Mouse (Mus musculus) forebrain, embryonic 16.5 days (tissue): Measurements from ENCODE around the gene Dtd2. TPM values are rescaled to one million over a fixed set of nuclear protein-coding genes. Genes with fewer than 3 reads are reported as not detected.

Source experiments
- ATAC-seq: fragments of 200-750 bp; cut with Nextera tagmentation; 2 replicates; pipeline ENCODE4 v1.8.0; 2017; ENCODE audit warnings: mild to moderate bottlenecking, moderate library complexity
- H3K27ac ChIP-seq: fragments of 300-500 bp; sonication (generic); 2 replicates; pipeline ENCODE4 v1.5.1; 2014; ENCODE audit warnings: low read length, control low read depth
- H3K27me3 ChIP-seq: fragments of 300-500 bp; sonication (generic); replicated peaks from 2 replicates; pipeline ENCODE4 v1.6.1; 2014; ENCODE audit warnings: low read length; ENCODE audit not compliant: control insufficient read depth, insufficient read depth
- H3K36me3 ChIP-seq: fragments of 300-500 bp; sonication (generic); 2 replicates; pipeline ENCODE4 v1.6.1; 2014; ENCODE audit not compliant: control insufficient read depth, insufficient read depth
- H3K4me1 ChIP-seq: fragments of 300-500 bp; sonication (generic); replicated peaks from 2 replicates; pipeline ENCODE4 v1.6.1; 2014; ENCODE audit warnings: low read length; ENCODE audit not compliant: control insufficient read depth, insufficient read depth
- H3K4me2 ChIP-seq: fragments of 300-500 bp; sonication (generic); 2 replicates; pipeline ENCODE4 v1.6.1; 2014; ENCODE audit warnings: mild to moderate bottlenecking, low read length, control low read depth
- H3K4me3 ChIP-seq: fragments of 300-500 bp; sonication (generic); replicated peaks from 2 replicates; pipeline ENCODE4 v1.5.1; 2014; ENCODE audit warnings: mild to moderate bottlenecking, low read length, control low read depth
- H3K9ac ChIP-seq: fragments of 300-500 bp; sonication (generic); replicated peaks from 2 replicates; pipeline ENCODE4 v1.6.1; 2014; ENCODE audit warnings: low read depth, low read length, control low read depth
- H3K9me3 ChIP-seq: fragments of 300-500 bp; sonication (generic); 2 replicates; pipeline ENCODE4 v1.6.1; 2016; ENCODE audit warnings: low read length; ENCODE audit not compliant: control insufficient read depth
- WGBS: fragments of 180-500 bp; shearing (Covaris S2); extraction: QIAGEN DNeasy Blood & Tissue Kit; methylation state at CpG from one replicate; pipeline ENCODE4 v1.1.7; 2014; 5-methylcytosine and 5-hydroxymethylcytosine counted together
- polyA plus RNA-seq: library from polyadenylated mRNA; unstranded; fragments of >200 nt; fragmentation: Nextera tagmentation; extraction: Ambion mirVana; gene quantifications from 2 replicates; pipeline ENCODE4 v1.2.1, GENCODE M21; 2015

Dtd2 gene
- polyA plus RNA-seq, 1 experiment from 2014 or later = 15.7 TPM

DNA sequence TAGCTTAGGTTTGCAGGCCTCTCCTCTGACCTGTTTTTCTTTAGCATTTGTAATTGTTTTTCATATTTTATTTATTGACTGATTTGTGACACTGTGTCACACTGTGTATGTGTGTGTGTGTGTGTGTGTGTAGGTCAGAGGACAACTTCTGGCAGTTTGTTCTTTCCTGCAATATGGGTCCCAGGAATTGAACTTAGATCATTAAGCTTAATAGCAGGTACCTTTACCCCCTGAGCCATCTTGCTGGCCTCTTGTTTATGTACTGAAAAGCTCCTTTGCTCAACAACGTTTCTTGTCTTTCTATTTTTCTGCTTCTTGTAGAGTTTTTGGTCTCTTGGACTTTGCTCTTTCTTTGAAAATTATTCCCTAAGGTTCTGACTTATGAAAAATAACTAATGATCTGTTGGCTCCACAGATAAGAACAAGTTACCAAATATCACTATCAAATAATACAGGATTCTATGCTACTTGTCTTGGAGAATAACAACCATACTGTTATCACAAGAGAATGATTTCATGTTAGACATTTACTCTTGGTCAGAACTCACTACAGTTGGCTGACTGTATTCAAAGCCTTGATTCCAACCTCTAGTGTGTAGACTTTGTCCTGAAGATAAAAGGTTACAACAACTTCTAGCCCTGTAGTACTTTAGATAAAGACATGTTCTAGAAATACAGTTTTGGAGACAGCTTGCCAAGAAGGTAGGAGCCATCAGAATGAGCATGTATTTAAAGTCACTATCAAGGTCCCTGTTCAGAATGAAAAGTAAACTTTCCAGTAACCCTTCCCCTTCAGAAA, 10.4 kb downstream of the Dtd2 start:
- Histone ChIP-seq H3K4me3 (no peak overlapping the region), H3K4me2 (no peak overlapping the region), H3K27me3 (no peaks in the 10 kb centered on the region), H3K27ac (no peak overlapping the region), H3K4me1 (no peaks in the 10 kb centered on the region), H3K9ac (no peak overlapping the region), H3K9me3 (no peaks in the 10 kb centered on the region), H3K36me3 (no peaks in the 10 kb centered on the region)
- ATAC-seq = no peak
- WGBS = 84% methylated on average over 1 of the region's 1 CpGs

DNA sequence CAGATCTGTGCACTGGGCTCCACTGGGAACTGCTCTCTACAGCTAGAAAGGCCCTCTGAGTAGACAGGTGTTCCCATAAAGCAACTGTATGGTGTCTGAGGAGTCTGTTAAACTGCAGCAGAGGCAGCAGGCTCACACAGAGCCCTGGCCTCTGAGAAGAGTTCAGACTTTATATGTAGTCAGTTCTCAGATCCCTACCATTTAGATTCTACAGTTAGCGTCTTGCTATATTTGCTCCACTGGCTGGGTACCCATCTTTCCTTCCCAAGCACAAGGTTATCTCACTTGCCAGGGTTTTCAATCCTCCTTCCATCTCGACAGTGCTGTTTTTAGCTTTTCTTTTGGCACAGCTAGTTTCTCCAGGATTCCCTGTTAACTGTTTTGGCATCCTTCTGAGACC, 15.7 kb downstream of the Dtd2 start:
- H3K4me1 ChIP-seq = no peaks in the 10 kb centered on the region
- H3K27me3 ChIP-seq = no peaks in the 10 kb centered on the region
- H3K36me3 ChIP-seq = no peaks in the 10 kb centered on the region
- 71% methylated on average over 2 of the region's 2 CpGs for WGBS
- H3K4me2 ChIP-seq = no peak overlapping the region
- H3K27ac ChIP-seq = no peak overlapping the region
- H3K9me3 ChIP-seq = no peaks in the 10 kb centered on the region
- H3K4me3 ChIP-seq = no peak overlapping the region
- ATAC-seq = no peak
- H3K9ac ChIP-seq = no peak overlapping the region

DNA sequence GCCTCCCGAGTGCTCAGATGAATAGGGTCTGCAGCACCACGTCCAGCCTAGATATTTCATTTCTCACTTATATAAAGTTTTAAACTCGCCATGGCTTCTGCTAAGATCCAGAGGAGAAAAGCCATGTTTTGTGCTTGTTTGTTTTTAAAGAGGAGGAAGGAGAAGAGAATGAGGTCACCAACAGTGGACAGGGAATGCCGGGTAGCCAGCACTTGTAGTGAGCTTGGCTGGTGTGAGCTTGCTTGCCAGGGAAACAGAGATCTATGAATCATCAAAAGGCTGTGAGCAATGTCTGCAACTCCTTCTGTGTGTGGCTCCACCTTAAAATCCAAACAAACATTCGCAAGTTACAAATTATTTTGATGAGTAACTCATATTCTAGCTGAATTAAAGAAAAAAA, 17.8 kb downstream of the Dtd2 start:
- Histone ChIP-seq H3K9me3 (no peaks in the 10 kb centered on the region), H3K4me2 (no peak overlapping the region), H3K4me3 (no peak overlapping the region), H3K27me3 (no peaks in the 10 kb centered on the region), H3K27ac (no peak overlapping the region), H3K4me1 (no peaks in the 10 kb centered on the region), H3K36me3 (no peaks in the 10 kb centered on the region), H3K9ac (no peak overlapping the region)
- no peak for ATAC-seq
- WGBS = 87% methylated on average over 5 of the region's 5 CpGs

DNA sequence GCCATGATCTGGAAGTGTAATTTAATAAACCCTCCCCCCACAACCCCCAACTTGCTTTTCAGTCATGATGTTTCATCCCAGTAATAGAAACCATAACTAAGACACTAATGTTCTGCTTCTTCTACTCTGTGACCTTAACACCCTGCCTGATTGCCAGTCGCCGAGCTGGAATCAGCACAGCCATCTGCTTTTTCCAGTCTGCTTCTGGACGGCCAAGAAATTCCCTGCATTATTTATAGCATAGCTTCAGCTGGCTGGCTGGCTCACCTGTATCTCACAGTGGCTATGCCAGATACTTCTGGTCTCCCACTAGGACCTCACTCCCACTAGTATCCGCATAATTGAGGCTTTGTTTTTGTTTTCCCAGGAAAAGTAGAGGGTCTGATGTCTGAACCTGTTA, 20.5 kb downstream of the Dtd2 start:
- no peak overlapping the region for H3K27ac ChIP-seq
- H3K9me3 ChIP-seq = no peaks in the 10 kb centered on the region
- no peak overlapping the region for H3K4me2 ChIP-seq
- H3K27me3 ChIP-seq = no peaks in the 10 kb centered on the region
- H3K4me1 ChIP-seq = no peaks in the 10 kb centered on the region
- ATAC-seq = no peak
- no peak overlapping the region for H3K4me3 ChIP-seq
- H3K36me3 ChIP-seq = no peaks in the 10 kb centered on the region
- WGBS = 77% methylated on average over 4 of the region's 4 CpGs
- H3K9ac ChIP-seq = no peak overlapping the region

DNA sequence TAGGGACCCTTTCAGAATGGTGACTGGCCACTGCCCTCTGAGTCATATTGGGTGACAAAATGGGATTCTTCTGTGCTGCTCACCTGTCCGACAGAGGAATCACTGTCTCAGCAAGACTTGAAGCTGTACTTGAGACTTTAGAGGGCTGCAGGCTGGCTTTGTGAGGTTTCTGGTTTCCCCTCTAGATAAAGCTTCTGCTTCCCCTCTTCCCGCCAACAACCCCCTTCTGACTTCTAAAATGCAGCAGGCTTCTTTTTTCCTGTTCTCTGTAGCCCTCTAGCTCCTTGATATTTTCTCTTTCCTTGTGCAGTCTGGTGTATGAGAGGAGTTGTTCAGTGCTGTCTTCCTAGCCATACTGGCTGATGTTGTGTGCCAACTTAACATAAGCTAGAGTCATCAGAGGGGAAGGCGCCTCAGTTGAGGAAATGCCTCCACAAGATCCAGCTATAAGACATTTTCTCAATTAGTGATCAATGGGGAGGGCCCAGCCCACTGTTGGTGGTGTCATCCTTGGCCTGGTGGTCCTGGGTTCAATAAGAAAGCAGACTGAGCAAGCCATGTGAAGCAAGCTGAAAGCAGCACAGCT, 21.0 kb downstream of the Dtd2 start:
- Histone ChIP-seq H3K9me3 (no peaks in the 10 kb centered on the region), H3K4me2 (no peak overlapping the region), H3K27ac (peak overlapping the region; percentile 10; the same call in 1 of the 2 replicates), H3K36me3 (no peaks in the 10 kb centered on the region), H3K9ac (no peak overlapping the region), H3K27me3 (no peaks in the 10 kb centered on the region), H3K4me1 (no peaks in the 10 kb centered on the region), H3K4me3 (no peak overlapping the region)
- ATAC-seq = no peak
- WGBS = 91% methylated on average over 3 of the region's 3 CpGs

DNA sequence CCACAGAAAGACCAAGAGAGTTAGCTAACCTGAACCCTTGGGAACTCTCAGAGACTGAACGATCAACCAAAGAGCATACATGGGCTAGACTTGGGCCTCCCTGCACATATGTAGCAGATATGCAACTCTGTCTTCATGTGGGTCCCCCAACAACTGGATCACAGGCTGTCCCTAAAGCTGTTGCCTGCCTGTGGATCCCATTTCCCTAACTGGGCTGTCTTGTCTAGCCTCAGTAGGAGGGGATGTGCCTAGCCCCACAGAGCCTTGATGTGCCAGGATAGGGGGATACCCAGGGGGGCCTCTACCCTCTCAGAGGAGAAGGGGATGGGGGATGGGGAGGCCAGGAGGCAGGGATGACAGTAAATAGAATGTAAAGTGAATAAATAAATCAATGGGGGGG, 22.7 kb downstream of the Dtd2 start:
- 100% methylated on average over 1 of the region's 1 CpGs for WGBS
- Histone ChIP-seq H3K36me3 (no peaks in the 10 kb centered on the region), H3K4me2 (no peak overlapping the region), H3K27me3 (no peaks in the 10 kb centered on the region), H3K9ac (no peak overlapping the region), H3K4me1 (no peaks in the 10 kb centered on the region), H3K27ac (no peak overlapping the region), H3K4me3 (no peak overlapping the region), H3K9me3 (no peaks in the 10 kb centered on the region)
- no peak for ATAC-seq

DNA sequence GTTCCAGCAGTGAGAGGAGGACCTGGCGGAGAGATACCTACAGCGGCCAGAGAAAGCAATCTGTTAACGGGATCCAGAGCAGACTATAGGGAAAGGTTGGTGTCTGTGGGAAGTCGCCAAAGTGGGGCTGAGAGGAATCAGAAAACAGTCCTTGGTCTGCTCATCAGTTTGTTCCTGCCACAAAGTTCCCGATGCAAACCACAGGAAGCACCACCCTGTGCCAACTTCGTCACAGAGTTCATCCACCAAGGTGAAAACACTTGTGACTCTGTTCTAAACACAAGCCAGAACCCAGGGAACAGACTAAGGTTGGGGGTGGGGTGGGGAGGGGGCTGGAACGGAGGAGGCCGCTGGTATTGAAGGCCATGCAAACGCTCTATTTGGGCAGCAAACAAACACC, 29.8 kb downstream of the Dtd2 start:
- 79% methylated on average over 9 of the region's 9 CpGs for WGBS
- Histone ChIP-seq H3K4me1 (no peaks in the 10 kb centered on the region), H3K27me3 (no peaks in the 10 kb centered on the region), H3K9ac (no peak overlapping the region), H3K27ac (no peak overlapping the region), H3K9me3 (no peaks in the 10 kb centered on the region), H3K36me3 (no peaks in the 10 kb centered on the region), H3K4me2 (no peak overlapping the region), H3K4me3 (no peak overlapping the region)
- ATAC-seq = no peak

DNA sequence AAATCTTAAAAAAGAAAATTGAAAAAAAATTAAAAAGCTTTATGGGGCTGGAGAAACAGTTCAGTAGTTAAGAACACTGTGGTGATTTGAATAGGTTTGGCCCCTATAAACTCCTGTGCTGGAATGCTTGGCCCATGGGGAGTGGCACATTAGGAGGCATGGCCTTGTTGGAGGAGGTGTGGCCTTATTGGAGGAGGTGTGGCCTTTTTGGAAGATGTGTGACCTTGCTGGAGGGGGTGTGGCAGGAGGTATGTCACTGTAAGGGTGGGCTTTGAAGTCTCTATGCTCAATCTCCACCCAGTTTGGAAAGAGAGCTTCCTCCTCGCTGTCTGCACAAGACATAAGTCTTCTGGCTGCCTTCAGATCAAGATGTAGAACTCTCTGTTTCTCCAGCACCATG, 31.9 kb downstream of the Dtd2 start:
- no peaks in the 10 kb centered on the region for H3K27me3 ChIP-seq
- no peaks in the 10 kb centered on the region for H3K36me3 ChIP-seq
- H3K27ac ChIP-seq = no peak overlapping the region
- 100% methylated on average over 1 of the region's 1 CpGs for WGBS
- H3K4me2 ChIP-seq = no peak overlapping the region
- ATAC-seq = no peak
- H3K4me3 ChIP-seq = no peak overlapping the region
- peaks cover 4% of the 10 kb centered on the region; the same call in 1 of the 2 replicates for H3K4me1 ChIP-seq
- H3K9me3 ChIP-seq = no peaks in the 10 kb centered on the region
- no peak overlapping the region for H3K9ac ChIP-seq

DNA sequence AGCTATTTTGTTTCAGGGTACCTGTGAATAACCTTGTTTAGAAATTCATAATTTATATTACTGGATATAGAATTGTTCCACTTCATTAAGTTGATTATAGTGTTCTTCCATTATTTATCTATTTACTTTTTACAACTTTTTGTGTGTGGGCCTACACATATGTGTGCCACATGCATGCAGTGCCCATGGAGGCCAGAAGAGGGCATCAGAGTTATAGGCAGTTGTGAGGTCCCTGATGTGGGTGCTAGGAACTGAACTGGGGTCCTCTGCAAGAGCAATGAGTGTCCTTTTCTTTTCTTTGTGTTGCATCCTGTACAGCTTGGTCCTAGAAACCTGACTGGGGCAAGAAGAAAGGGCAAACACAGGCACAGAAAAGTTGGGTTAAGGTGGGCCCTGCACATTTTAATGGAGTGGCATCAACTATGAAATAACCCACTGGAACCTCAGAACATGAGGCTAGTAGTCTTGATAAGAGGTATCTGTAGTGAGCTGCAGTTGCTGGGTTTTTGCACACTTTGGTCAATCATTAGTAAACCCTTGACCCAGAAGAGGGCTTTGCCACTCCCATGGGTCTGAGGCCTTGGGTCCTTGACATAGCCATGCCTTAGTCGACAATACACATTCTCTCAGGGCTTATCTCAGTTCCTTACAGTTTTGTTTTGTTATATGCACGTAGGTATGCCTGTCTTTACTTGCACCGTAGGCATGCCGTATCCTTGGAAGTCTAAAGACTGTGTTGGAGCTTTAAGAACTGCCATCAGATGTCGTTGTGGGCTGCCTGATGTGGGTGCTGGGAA, 33.8 kb downstream of the Dtd2 start:
- no peaks in the 10 kb centered on the region for H3K36me3 ChIP-seq
- H3K9me3 ChIP-seq = no peaks in the 10 kb centered on the region
- no peak overlapping the region for H3K4me3 ChIP-seq
- H3K27ac ChIP-seq = no peak overlapping the region
- WGBS = 91% methylated on average over 5 of the region's 5 CpGs
- H3K27me3 ChIP-seq = no peaks in the 10 kb centered on the region
- no peak overlapping the region for H3K9ac ChIP-seq
- H3K4me2 ChIP-seq = no peak overlapping the region
- ATAC-seq = no peak
- H3K4me1 ChIP-seq = peaks cover 4% of the 10 kb centered on the region; the same call in 1 of the 2 replicates
